Mouse (Mus musculus) midbrain, embryonic 15.5 days (tissue): ENCODE measurements around the gene Bnip3. TPM values are rescaled to one million over a fixed set of nuclear protein-coding genes. Genes with fewer than 3 reads are reported as not detected.
A peak's percentile ranks its signal among the peaks of the same experiment; 100 is the strongest.

Experiments
- ATAC-seq: fragments of 200-750 bp; cut with Nextera tagmentation; replicated peaks from 2 replicates; pipeline ENCODE4 v1.8.0; 2017; ENCODE audit warnings: moderate TSS enrichment
- H3K27ac ChIP-seq: fragments of 300-500 bp; sonication (generic); 2 replicates; pipeline ENCODE4 v1.5.1; 2015; ENCODE audit warnings: mild to moderate bottlenecking, inconsistent platforms
- H3K27me3 ChIP-seq: fragments of 300-500 bp; sonication (generic); replicated peaks from 2 replicates; pipeline ENCODE4 v1.6.1; 2015; ENCODE audit warnings: inconsistent platforms
- H3K36me3 ChIP-seq: fragments of 300-500 bp; sonication (generic); replicated peaks from 2 replicates; pipeline ENCODE4 v1.6.1; 2015; ENCODE audit warnings: inconsistent platforms
- H3K4me1 ChIP-seq: fragments of 300-500 bp; sonication (generic); 2 replicates; pipeline ENCODE4 v1.6.1; 2015; ENCODE audit warnings: inconsistent platforms
- H3K4me2 ChIP-seq: fragments of 300-500 bp; sonication (generic); 2 replicates; pipeline ENCODE4 v1.6.1; 2015; ENCODE audit warnings: inconsistent platforms, mild to moderate bottlenecking, moderate library complexity
- H3K4me3 ChIP-seq: fragments of 300-500 bp; sonication (generic); 2 replicates; pipeline ENCODE4 v1.5.1; 2015; ENCODE audit warnings: mild to moderate bottlenecking, inconsistent platforms
- H3K9ac ChIP-seq: fragments of 300-500 bp; sonication (generic); 2 replicates; pipeline ENCODE4 v1.6.1; 2015; ENCODE audit warnings: mild to moderate bottlenecking, inconsistent platforms
- H3K9me3 ChIP-seq: fragments of 300-500 bp; sonication (generic); 2 replicates; pipeline ENCODE4 v1.6.1; 2016; ENCODE audit warnings: inconsistent platforms
- WGBS: fragments of 180-500 bp; shearing (Covaris S2); methylation state at CpG from one replicate; pipeline ENCODE4 v1.1.7; 2015; ENCODE audit warnings: mixed read lengths; 5-methylcytosine and 5-hydroxymethylcytosine counted together
- polyA plus RNA-seq: library from polyadenylated mRNA; unstranded; fragments of >200 nt; fragmentation: Nextera tagmentation; extraction: Ambion mirVana; gene quantifications from 2 replicates; pipeline ENCODE4 v1.2.1, GENCODE M21; 2015

Gene Bnip3
- 85.5 and 87.5 TPM in 2 replicates for polyA plus RNA-seq

DNA sequence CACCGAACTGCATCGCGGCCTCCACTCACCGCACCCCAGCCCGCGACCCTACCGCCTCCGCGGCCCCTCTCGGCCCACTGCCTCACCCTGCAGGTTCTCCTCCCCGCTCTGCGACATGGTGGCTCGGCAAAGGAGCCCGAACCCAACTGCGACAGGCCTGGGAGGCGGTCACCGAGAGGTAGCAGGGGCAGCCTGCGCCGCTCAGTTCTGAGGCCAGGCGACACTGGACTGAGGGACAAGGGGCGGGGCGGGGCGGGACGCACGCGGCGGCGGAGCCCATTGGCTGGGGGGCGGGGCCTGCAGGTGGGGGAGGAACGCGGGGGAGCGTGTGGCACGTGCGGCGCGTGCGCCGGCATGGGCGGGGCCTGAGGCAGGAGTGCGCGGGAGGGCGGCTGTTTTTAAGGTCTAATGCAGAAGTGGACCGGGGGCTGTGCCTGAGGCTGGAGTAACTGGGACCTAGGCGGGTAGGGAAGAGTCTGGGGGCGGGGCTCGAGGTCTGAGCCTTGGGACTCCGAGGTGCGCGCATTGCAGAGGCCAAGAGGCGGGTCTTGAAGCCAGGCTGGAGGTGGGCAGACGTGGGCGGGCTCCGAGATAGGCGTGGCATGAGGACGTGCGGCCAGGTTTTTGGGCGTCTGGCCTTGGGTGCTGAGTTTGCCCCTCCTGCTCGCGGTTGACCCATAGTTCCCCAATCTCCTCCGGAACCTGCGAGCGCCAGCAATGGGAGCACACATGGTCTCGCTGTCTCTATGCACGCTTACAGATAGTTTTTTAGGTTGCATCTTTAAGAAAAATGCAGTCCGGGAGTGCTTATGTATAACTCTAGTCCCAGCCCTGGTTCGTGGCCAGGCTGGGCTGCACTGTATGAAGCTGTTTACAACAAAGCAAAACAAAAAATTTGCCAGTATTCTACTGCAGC is at the start of gene Bnip3:
Bnip3 (minus strand) TSS at position 243 of the 916 bp plus-strand sequence.
- peak; percentile 95 for ATAC-seq
- Histone ChIP-seq H3K27me3 (peaks cover 4% of the 10 kb centered on the region; the same call in 1 of the 2 replicates), H3K4me2 (peak within 1 kb of the TSS; percentile 64), H3K9me3 (no peaks in the 10 kb centered on the region), H3K36me3 (no peaks in the 10 kb centered on the region), H3K27ac (peak within 1 kb of the TSS; percentile 60), H3K9ac (peak within 1 kb of the TSS; percentile 73), H3K4me1 (peaks cover 32% of the 10 kb centered on the region), H3K4me3 (peak within 1 kb of the TSS; percentile 65)
- under 1% methylated on average over 64 of the region's 66 CpGs for WGBS

DNA sequence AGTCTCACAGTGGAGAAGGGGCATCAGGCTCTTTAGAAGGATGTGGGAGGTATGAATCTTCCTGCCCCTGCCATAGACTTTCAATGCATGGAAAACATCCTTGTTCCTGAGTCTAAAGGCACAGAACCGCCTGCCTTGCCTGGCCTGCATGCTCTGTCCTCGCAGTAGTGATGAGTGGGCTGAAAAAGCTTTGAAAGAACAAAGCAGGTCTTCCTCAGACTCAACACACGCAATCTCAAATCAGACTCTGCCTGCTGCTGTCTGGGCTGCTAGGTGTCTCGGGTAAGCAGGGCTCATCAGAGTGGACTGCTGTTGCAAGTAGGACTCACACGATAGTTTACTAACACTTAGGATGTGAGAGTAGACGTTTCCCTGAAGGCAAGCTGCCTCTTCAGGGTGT is 47.8 kb upstream of the Bnip3 start:
- H3K9ac ChIP-seq, result no peak overlapping the region
- H3K4me3 ChIP-seq, result no peak overlapping the region
- no peaks in the 10 kb centered on the region for H3K36me3 ChIP-seq
- no peak for ATAC-seq
- WGBS, result 75% methylated on average over 6 of the region's 6 CpGs
- H3K4me1 ChIP-seq, result no peaks in the 10 kb centered on the region
- no peaks in the 10 kb centered on the region for H3K27me3 ChIP-seq
- no peak overlapping the region for H3K4me2 ChIP-seq
- no peak overlapping the region for H3K27ac ChIP-seq
- H3K9me3 ChIP-seq, result no peaks in the 10 kb centered on the region

DNA sequence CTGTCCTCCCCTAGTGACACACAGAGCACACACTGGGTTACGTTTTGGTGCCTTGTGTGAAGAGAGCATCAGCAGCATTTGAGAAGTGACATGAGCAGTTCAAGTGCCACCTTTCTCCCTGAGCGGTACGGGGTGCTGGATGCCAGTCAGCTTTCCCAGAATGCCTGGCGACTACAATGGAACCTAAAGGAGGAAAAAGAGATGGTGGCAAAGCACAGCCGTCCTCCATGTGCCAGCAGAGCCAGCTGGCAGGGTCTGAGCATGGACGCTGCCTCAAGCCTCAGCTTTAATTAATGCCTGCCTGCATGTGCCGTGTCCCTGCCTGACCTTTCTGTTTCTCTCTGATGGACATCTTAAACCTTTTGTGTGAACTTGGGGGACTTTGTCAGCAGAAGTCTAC is 46.5 kb upstream of the Bnip3 start:
- H3K9ac ChIP-seq, result no peak overlapping the region
- ATAC-seq, result no peak
- no peak overlapping the region for H3K4me2 ChIP-seq
- H3K27ac ChIP-seq, result no peak overlapping the region
- no peaks in the 10 kb centered on the region for H3K36me3 ChIP-seq
- no peaks in the 10 kb centered on the region for H3K9me3 ChIP-seq
- WGBS, result 88% methylated on average over 7 of the region's 7 CpGs
- H3K27me3 ChIP-seq, result no peaks in the 10 kb centered on the region
- no peaks in the 10 kb centered on the region for H3K4me1 ChIP-seq
- no peak overlapping the region for H3K4me3 ChIP-seq

DNA sequence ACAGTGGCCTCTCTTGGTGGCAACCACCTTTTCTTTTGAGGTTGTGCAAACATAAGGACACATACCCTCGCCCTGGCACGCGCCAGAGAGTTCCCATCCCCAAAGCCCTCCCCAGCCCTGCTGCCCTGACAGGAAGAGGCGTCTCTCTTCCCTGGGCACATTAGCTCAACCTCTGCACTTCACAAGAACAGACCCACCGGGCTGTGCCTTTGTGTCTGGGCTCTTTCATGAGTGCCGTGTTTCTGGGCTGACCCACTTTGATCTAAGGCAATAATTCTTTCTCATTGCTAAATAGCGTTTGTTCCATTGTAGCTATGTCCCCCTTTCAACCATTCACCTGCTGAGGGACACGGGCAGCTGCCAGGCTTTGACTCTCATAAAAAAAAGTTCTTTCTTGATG is 39.0 kb upstream of the Bnip3 start:
- no peak overlapping the region for H3K4me3 ChIP-seq
- peaks cover 3% of the 10 kb centered on the region for H3K27me3 ChIP-seq
- H3K36me3 ChIP-seq, result no peaks in the 10 kb centered on the region
- H3K27ac ChIP-seq, result no peak overlapping the region
- no peaks in the 10 kb centered on the region for H3K9me3 ChIP-seq
- peak; percentile 56; the same call in 1 of the 2 replicates for ATAC-seq
- H3K9ac ChIP-seq, result no peak overlapping the region
- no peak overlapping the region for H3K4me2 ChIP-seq
- WGBS, result 47% methylated on average over 8 of the region's 8 CpGs
- H3K4me1 ChIP-seq, result no peaks in the 10 kb centered on the region

DNA sequence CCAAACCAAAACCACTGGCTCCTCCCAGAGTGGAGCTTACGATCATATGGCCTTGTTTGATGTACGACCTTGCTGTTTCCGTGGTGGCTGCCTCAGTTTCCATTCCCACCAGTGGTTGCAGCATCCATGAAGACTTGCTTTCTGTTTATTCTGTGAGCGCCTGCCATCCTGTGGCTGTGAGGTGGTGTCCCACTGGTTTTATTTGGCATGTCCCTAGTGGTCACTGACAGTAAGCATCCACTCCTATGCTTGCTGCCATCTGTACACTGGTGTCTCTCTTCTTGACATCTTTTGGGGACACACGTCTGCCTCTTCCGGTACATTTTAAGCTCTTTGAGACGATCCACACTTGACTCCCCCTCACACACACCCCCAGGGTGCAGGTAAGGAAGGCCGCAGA is 38.4 kb upstream of the Bnip3 start:
- WGBS, result 88% methylated on average over 8 of the region's 8 CpGs
- no peak overlapping the region for H3K27ac ChIP-seq
- no peak for ATAC-seq

DNA sequence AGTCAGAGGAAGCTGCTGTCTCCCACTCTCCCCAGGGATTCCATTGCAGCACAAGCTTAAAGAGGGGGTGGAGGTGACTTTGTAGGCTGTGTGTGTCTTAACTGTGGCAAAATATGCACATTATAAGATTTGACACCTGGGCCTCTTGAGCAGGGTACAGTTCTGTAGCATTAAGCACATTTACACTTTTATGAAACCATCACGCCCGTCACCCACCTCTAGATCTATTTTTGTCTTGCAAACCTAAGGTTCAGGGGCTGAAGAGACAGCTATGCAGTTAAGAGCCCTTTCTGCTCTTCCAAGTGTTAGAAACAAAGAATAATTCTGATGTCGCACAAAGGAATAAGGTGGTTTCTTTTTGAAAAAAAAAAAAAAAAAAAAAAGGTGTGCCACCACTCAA is 36.3 kb upstream of the Bnip3 start:
- ATAC-seq, result no peak
- no peak overlapping the region for H3K4me2 ChIP-seq
- H3K27me3 ChIP-seq, result peaks cover 16% of the 10 kb centered on the region
- H3K27ac ChIP-seq, result no peak overlapping the region
- no peak overlapping the region for H3K9ac ChIP-seq
- no peaks in the 10 kb centered on the region for H3K36me3 ChIP-seq
- no peak overlapping the region for H3K4me3 ChIP-seq
- no peaks in the 10 kb centered on the region for H3K9me3 ChIP-seq
- H3K4me1 ChIP-seq, result 0 out of 2 replicates have a peak, but pooled peaks cover 5% of the 10 kb centered on the region
- WGBS, result 60% methylated on average over 3 of the region's 3 CpGs

More for the DNA sequence above, 38.4 kb upstream of the Bnip3 start:
- Histone ChIP-seq H3K4me3 (no peak overlapping the region), H3K27me3 (peaks cover 7% of the 10 kb centered on the region), H3K9ac (no peak overlapping the region), H3K4me2 (no peak overlapping the region), H3K4me1 (no peaks in the 10 kb centered on the region), H3K36me3 (no peaks in the 10 kb centered on the region), H3K9me3 (no peaks in the 10 kb centered on the region)

DNA sequence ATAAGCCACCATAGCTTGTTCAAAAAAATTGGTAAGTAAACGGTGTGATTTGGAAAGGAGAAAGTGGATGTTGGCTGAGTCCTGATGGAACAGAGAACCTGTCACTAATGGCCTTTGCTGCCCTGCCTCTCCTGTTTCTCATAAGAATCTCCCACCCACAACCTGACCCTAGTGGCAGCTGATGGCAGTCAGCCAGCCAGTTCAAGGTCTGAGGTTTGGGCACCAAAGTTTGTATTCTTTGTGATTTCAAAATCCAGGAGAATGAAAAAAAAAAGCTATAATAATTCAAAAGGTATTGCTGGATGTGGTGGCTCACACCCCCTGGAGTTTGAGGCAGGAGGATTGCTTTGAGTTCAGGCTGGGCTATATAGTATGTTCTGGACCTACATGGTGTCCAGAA is 33.0 kb upstream of the Bnip3 start:
- no peak for ATAC-seq
- Histone ChIP-seq H3K27ac (no peak overlapping the region), H3K4me3 (no peak overlapping the region), H3K4me2 (peak overlapping the region; percentile 73; the same call in 1 of the 2 replicates), H3K4me1 (0 out of 2 replicates have a peak, but pooled peaks cover 5% of the 10 kb centered on the region), H3K27me3 (peaks cover 32% of the 10 kb centered on the region), H3K9me3 (no peaks in the 10 kb centered on the region), H3K36me3 (no peaks in the 10 kb centered on the region), H3K9ac (no peak overlapping the region)
- WGBS, result 85% methylated on average over 1 of the region's 1 CpGs

DNA sequence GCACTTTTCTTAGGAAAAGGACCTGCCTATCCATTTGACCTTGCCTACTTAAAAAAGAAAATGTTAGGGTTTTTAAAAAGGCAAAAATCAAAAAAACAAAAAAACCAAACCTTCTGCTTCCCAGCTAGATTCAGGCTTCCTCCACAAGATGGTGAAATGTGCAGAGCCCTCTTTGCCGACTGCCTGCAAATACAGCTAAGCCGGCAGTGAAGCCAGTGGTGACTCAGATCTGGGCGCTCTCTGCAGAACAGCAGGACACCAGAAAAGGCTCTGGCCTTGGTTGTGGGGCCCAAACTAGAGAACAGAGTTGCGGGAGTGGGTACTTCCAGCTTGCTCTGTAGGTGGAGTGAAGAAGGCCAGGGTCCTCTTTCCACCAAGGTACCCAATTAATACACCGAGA is 32.3 kb upstream of the Bnip3 start:
- Histone ChIP-seq H3K4me3 (peak overlapping the region; percentile 57), H3K4me2 (peak overlapping the region; percentile 73), H3K9me3 (no peaks in the 10 kb centered on the region), H3K9ac (peak overlapping the region; percentile 64), H3K36me3 (no peaks in the 10 kb centered on the region), H3K27me3 (peaks cover 32% of the 10 kb centered on the region), H3K4me1 (0 out of 2 replicates have a peak, but pooled peaks cover 5% of the 10 kb centered on the region), H3K27ac (peak overlapping the region; percentile 54)
- ATAC-seq, result no peak
- 30% methylated on average over 5 of the region's 5 CpGs for WGBS

DNA sequence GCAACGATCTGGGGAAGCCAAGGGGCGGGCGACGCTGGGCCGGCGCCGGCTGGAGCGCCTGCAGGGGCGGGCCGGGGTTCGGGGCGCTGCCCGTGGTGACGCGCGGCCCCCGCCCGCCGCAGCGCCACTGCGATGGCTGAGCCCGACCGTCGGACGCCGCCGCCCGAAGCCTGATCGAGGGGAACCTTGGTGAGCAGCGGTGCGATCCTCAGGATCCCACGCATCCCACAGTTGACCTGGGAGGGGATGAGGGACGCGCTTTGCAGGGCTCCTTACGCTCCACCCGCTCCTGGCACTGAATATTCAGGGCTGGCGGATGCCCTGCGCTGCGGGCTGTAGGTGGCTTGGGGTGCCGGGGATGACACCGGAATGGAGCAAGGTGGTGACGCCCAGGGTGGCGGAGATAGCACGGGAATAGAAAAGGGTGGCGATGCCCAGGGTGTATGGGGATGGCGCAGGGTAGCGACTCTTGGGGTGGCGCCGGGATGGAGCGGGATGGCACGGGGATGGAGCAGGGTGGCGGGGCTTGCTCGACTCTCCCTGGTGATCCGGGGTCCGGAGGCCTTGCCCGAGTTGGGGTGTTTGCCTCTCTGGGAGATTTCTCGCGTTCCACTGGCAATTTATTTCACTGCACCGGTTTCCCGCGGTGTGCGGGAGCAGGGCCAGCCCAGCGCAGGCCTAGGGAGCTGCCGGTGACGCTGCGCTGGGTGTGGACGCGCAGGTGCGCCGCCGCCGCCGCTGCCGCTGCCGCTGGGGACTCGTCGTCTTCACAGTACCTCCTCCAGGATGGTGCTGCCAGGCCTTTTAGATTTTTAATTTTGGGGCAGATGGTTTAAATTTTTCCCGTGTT is 31.5 kb upstream of the Bnip3 start, which contains the start of gene Jakmip3:
Jakmip3 (plus strand) TSS at position 119 of the 850 bp plus-strand sequence.
- peak; percentile 79 for ATAC-seq
- H3K9ac ChIP-seq, result peak within 1 kb of the TSS; percentile 64
- peak within 1 kb of the TSS; percentile 57 for H3K4me3 ChIP-seq
- no peaks in the 10 kb centered on the region for H3K36me3 ChIP-seq
- peak within 1 kb of the TSS; percentile 54 for H3K27ac ChIP-seq
- H3K4me2 ChIP-seq, result peak within 1 kb of the TSS; percentile 73
- peaks cover 32% of the 10 kb centered on the region for H3K27me3 ChIP-seq
- no peaks in the 10 kb centered on the region for H3K9me3 ChIP-seq
- WGBS, result under 1% methylated on average over 73 of the region's 78 CpGs
- 0 out of 2 replicates have a peak, but pooled peaks cover 5% of the 10 kb centered on the region for H3K4me1 ChIP-seq

DNA sequence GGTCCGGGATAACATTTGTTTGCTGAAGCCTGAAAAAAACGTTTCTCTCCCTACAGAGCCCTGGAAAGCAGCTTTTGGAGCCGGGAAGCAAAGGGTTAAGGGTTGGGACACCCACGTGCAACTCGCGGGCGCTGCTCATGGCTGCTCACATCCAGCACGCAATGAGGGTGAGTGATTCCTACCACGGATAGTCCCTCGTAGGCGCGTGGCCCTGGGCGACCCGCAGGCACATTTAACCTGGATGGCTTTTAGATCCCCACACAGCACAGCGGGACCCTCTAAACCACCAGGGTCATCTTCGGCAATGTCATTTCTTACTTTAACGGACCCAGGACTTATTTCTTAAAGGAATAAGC is 30.9 kb upstream of the Bnip3 start:
- Histone ChIP-seq H3K4me2 (peak overlapping the region; percentile 73), H3K4me1 (0 out of 2 replicates have a peak, but pooled peaks cover 5% of the 10 kb centered on the region), H3K36me3 (no peaks in the 10 kb centered on the region), H3K27me3 (peaks cover 32% of the 10 kb centered on the region), H3K4me3 (peak overlapping the region; percentile 57), H3K9me3 (no peaks in the 10 kb centered on the region), H3K27ac (peak overlapping the region; percentile 54), H3K9ac (peak overlapping the region; percentile 64)
- ATAC-seq, result peak; percentile 73
- 2% methylated on average over 17 of the region's 17 CpGs for WGBS

DNA sequence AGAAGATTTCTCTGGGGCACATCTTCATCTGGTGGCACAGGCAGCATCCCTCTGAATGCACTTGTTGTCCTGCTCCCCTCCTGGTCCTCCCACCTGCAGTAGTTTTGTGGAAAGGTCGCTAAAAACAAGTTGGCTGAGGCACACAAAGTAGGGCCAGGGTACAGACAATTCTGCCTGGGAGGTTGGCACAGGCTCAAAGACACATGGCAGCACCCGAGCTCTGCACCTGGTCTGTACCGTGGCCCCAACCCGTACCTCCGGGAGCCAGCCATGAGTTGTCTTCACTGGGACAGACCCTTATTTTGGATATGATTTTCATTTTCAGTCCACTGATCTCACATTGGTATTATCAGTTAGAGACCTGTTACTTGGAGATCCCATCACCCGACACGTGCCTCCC is 29.7 kb upstream of the Bnip3 start:
- H3K4me2 ChIP-seq, result no peak overlapping the region
- H3K27ac ChIP-seq, result no peak overlapping the region
- no peak overlapping the region for H3K4me3 ChIP-seq
- H3K9ac ChIP-seq, result no peak overlapping the region
- WGBS, result 77% methylated on average over 7 of the region's 7 CpGs
- no peaks in the 10 kb centered on the region for H3K36me3 ChIP-seq
- no peaks in the 10 kb centered on the region for H3K9me3 ChIP-seq
- 0 out of 2 replicates have a peak, but pooled peaks cover 5% of the 10 kb centered on the region for H3K4me1 ChIP-seq
- no peak for ATAC-seq
- peaks cover 32% of the 10 kb centered on the region for H3K27me3 ChIP-seq

DNA sequence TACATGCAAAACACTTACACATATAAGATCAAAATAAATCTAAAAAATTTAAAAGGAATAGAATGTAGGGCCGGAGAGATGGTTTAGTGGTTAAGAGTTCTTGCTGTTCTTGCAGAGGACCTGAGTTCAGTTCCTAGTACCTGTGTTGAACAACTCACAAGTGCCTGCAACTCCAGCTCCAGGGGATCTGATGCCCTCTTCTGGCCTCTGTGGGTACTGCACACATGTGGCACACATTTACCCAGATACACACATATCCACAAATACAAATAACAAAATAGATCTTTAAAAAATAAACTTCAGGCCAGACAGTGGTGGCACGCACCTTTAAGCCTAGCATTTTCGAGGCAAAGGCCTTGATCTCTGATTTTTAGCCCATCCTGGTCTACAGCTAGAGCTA is 25.2 kb upstream of the Bnip3 start:
- H3K4me1 ChIP-seq, result no peaks in the 10 kb centered on the region
- no peak overlapping the region for H3K27ac ChIP-seq
- H3K27me3 ChIP-seq, result peaks cover 8% of the 10 kb centered on the region
- no peak overlapping the region for H3K4me2 ChIP-seq
- no peaks in the 10 kb centered on the region for H3K9me3 ChIP-seq
- H3K4me3 ChIP-seq, result no peak overlapping the region
- WGBS, result 93% methylated on average over 3 of the region's 3 CpGs
- no peak overlapping the region for H3K9ac ChIP-seq
- no peak for ATAC-seq
- H3K36me3 ChIP-seq, result no peaks in the 10 kb centered on the region
